Mouse (Mus musculus): ENCODE data around the gene Rapgef5. TPM values are rescaled to one million over a fixed set of nuclear protein-coding genes. Genes with fewer than 3 reads are reported as not detected.
"Not testable (repeated sequence)": the region's sequence is repeated elsewhere in the genome, so short reads cannot be mapped to it uniquely, and the experiment has no call there.

Rapgef5 gene
- total RNA-seq, 2 experiments from 2014 or later: 38.3 to 41.4 TPM

DNA sequence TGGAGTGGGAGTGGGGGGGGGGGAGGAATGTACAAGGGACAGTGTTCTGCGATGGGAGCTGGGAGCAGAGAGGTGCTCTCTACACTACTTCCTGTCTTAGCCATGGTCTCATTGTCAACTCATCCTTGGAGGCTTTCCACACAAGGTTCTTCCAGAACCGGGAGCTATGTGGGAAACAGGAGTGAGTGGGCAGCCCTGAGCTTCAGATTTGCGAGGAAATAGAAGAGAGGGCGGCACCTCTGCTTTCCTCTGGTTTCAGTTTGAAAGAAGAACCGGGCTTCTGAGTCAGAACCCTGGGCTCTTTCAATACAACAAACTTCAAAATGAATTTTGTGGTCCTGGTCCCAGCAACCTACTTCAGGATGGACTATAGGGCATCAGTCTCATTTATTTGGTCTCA, 244.1 kb downstream of the Rapgef5 start:
- no peak for DNase-seq (ENCODE audit: low spot score in 2 of 2)

DNA sequence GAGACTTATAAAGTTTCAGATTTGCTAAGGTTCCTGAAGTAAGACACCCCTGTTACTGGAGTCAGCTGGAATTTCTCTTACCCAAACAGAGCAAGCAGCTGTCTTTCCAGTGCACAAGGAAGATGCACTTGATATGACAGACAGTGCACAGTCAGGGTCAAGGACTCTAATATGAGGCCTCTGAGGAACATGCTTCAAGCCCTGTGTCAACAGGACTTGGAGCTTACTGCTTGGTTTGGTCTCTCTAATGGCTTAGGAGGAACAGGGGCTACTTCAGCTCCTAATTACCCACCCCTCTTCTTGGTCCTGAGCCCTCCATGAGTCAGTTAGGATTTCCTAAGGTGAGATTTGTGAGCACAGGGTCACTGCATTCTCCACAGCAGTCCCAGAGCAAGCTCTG, 244.6 kb downstream of the Rapgef5 start:
- no peak for DNase-seq (ENCODE audit: low spot score in 2 of 2)

DNA sequence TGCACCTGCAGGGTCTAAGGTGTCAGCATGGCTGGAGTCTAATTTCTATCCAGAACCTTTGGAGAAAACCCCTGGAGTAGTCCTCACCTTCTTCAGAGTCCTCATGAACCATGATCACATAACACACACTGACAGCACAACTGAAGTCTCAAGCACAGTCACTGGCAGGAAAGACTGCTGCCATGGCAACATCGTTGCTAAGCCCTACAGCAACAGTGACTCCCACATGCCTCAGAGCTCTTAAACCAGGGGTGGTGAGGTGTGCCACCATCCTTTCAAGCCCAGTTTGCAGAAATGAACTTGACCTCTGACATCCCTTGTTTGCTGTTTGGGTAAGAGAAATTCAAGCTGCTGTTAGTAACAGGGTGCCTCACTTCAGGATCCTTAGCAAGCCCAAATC, 245.4 kb downstream of the Rapgef5 start:
- no peak for DNase-seq (ENCODE audit: low spot score in 2 of 2)

DNA sequence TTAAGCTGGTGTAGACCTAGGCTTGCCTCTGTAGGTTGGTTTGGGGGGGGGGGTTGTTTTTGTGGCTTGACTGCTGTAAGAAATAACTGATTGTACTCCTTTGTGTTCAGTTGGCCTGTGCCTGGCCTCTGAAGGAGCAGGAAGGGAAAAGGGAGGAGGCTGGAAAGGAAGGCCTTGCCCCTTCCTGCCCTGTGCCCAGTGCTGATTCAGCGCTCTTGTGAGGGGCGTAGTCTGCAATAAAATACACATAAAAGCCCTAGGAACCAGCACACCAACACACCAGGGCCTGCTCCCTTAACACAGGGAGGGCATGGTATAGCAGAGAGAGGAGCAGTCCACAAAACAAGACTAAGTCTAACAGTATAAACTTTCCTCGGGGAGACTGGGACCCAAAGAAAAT, 247.0 kb downstream of the Rapgef5 start:
- no peak for DNase-seq (ENCODE audit: low spot score in 2 of 2)

DNA sequence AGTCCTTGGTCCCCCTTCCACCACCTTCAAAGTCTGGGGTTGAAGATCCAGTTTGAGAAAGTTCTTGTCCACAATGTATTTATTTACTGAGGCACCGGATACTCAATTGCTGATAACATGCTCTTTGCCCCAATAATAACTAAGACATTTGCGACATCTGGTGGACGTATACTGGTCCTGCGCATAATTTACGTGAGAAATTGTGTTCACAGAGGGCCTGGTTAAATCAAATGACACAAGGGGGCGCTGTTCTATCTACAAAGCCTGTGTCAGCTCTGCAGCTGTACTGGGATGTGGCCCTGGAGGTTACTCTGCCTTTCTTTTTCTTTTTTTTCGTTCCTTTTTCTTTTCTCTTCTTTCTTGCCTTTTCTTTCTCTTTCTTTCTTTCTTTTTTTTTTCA, 248.6 kb downstream of the Rapgef5 start:
- peak; percentile 46 to 52 for DNase-seq (ENCODE audit: low spot score in 2 of 2)

DNA sequence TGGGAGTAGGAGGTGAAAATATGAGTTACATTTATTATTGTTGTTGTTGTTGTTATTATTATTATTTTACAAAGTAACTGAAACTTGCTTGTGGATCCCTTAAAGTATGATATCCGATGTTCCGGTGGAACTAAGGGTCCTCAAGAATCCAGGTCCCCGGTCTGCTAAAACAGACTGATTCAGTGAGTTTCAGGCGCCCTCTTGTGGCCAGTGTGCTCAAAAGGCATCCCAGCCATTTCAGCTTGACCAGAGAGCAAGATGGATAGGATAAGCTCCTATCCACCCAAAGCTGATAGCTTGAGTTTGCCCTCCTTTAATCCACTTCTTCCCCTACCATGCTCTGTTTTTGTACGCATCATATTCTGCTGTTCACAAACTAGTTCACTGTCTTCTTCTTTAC, 252.8 kb downstream of the Rapgef5 start:
- peak; percentile 69 to 72 for DNase-seq (ENCODE audit: low spot score in 2 of 2)

DNA sequence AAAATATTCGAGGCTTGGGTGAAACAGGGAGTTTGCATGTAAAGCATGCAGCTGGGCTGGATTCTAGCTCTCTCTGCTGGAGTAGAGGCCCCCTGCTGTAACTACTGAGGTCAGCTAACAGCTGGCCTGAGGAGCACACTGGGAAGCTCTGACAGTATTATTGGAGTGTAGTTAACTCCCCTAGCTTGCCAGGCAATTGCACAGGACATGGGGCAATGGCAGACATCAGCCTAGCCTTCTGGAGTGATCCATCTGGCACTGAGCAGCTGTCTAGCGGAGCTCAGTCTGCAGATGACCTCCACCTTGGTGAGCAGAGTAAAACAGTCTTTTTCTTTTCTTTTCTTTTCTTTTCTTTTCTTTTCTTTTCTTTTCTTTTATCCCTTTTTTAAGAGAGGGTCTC, 253.9 kb downstream of the Rapgef5 start:
- no peak for DNase-seq (ENCODE audit: low spot score in 2 of 2)

DNA sequence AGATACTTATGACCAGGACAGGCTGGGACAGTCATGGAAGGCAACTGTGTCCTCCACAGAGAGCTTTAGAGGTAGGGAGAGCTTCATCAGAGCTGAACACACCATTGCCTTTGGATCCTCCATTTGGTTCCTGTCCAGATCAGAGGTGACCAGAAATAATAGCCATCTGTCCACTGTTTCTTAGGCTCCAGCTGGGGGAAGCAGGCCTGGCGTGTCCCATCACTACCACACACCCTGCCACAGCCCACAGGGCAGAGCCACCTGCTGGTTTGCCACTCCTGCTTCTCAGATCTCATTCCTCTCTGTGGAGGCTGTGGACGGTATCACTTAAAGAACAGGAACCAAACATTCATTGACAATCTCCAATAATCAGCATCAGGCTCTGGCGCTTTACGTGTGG, 254.9 kb downstream of the Rapgef5 start:
- DNase-seq (ENCODE audit: low spot score in 2 of 2): no peak

DNA sequence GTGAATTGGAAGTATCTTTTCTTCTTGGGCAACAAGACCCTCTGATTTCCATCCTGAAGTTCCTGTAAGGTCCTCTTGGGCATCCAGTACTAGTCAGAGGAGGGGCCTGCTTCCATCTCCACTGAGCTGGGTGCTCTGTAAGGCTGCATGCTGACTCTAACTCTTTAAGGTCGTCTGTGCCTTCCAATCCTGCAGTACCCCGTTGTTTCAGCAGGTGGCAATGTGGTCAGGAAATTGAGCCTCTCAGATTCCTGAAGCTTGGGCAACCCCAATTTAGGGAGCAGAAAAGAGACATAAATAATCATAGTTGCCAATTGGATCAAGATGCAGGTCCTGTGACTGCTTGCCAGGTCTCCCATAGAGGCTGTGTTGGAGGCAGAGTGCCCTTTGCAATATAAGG, 256.4 kb downstream of the Rapgef5 start:
- DNase-seq (ENCODE audit: low spot score in 2 of 2): peak; percentile 46 to 59

DNA sequence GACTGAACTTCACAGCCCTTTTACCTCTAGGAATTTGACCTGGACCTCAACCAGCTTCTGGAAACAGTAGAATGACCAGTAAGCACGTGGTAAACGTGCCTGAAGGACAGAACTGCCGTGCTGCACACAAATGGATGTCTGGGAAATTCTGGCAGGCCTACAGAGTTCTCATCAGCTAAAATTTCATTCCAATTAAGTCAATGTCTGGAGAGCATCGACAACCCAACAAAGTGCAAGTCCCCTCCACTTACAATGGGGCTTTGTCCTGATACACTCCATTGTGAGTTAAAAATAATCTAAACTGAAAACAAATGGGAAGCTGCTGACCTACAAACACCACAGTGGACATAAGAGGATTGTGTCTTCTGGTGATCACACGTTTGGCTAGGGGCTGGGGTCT, 260.6 kb downstream of the Rapgef5 start:
- DNase-seq (ENCODE audit: low spot score in 2 of 2): no peak

DNA sequence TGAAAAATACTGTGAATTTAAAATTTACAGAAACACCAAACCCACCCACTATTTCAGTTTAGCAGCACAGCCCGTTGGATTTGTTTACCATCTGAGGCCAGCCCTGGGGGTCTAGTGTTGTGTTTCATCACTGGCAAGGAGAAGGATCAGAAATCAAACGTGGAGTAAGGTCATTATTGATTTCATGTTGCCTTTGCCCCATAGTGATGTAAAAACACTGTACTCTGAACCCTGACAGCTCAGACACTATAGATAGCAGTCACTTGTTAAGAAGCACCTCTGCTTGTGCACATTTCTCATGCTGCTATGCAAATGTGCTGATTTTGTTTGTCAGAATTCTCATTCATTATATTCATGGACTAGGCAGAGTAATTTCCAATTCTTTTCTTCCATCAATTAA, 265.1 kb downstream of the Rapgef5 start:
- no peak for DNase-seq (ENCODE audit: low spot score in 2 of 2)

DNA sequence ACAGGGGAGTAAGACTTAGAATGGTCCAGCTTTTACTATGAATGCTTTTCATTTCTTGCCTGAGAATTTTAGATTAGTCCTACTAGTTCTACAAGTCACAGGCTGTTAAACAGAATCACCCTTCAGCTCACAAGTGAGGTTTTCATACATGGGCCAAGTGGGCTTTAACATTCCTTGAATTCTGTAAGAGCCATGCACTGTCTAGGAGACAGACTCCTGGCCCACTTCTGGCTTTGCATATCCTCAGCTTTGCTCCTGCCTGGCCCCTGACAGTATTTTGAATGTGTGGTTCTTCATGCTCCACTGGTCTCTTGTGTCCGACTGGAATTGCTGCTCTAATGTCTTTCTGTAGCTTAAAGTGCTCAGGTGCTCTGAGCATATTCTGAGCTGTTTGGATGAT, 267.1 kb downstream of the Rapgef5 start:
- DNase-seq (ENCODE audit: low spot score in 2 of 2): no peak

DNA sequence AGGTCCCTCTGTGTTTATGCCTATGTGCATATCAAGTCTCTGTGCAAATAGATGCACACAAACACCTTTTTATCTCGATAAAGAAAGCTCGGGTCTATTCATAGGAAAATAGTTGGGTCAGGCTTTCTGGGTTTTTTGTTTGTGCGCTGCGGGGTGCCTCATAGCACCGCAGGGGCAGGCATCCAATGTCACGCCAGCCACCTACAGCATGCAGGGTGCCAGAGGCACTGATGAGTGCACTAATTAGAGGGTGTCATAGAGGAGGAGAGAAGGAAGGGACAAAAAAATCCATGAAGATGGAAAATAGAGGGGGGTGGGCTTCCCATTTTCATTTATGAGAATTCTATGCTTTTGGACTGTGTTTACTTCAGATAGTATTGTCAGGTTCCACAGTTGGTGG, 270.3 kb downstream of the Rapgef5 start:
- DNase-seq (ENCODE audit: low spot score in 2 of 2): no peak

DNA sequence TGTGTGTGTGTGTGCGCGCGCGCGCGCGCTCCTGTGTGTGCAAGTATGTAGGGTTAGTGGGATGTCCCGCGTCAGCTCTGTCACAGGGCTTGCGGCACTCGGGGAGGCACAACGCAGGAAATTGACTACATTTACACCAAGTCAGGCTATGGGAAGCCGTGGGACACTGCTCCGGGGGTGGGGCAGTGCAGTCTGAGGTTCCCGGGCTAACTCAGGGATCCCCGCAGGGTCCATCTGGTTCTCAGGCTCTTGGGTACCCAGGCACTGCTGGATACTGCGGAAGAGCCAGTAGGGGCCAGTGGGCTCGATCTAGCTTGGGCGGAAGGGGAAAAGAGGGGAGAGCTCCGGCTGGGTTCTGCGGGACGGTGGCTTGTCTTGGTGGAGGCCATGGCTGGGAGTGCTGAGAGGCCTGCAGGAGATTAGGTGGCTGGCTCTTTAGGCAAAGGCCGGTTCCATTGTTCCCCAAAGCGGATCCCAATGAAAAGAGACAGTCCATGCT, 272.3 kb downstream of the Rapgef5 start:
- no peak for DNase-seq (ENCODE audit: low spot score in 2 of 2)

DNA sequence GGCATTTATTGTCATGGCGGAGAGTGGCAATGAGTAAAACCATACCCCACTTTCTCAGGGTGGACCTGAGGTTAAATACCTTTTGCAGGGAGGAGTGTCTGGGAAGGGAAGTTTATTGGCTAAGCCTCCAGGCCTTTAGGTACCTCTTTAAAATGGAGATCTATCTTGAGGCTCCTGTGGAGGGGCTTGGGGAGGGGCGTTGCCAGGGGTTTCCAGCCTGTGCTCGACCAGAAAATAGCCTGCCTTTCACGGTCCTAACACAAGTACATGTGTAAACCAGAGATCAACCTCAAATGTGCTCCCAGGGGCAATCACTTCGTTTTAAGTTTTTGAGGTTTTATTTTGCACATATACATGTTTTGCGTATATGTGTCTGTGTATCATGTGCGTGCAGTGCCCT, 272.7 kb downstream of the Rapgef5 start:
- no peak for DNase-seq (ENCODE audit: low spot score in 2 of 2)

DNA sequence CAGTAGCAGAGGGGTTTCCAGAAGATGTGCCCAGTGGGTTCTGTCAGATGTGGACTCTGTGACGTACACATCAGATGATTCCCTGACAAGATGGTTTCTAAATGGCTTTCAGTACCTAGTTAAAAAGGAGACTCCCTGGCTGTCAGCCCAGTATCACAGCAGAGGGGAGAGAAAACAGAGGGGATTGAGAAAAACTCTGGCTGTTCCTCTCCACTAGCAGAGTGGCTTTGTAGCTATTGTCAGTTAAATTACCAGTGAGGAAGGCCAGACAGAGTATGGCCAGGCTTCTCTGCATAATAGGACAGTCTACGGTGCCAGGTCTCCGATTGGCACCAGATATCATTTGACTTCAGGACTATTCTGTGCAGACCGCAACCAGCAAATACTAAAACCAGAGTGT, 279.0 kb downstream of the Rapgef5 start:
- no peak for DNase-seq (ENCODE audit: low spot score in 2 of 2)

DNA sequence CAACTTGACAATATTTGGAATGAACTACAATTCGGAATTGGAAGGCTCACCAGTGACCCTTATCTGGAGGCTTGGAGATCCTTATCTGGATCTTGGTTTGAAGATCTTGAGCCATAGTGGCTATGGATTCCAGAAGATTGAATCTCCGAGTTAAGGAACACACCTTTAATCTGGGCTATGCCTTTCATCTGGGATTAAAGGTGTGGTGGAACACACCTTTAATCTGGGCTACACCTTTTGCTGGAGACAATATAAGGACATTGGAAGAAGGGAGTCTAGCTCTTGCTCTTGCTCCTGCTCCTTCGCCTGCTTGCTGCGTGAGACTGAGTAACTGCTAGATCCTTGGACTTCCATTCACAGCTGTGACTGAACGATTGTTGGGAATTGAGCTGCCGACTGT, 287.7 kb downstream of the Rapgef5 start, which contains the start of gene Cdca7l:
Gene Cdca7l, plus strand, starts transcription at position 301 of the 400 bp plus-strand sequence.
- DNase-seq (ENCODE audit: low spot score in 2 of 2): not testable (repeated sequence)

DNA sequence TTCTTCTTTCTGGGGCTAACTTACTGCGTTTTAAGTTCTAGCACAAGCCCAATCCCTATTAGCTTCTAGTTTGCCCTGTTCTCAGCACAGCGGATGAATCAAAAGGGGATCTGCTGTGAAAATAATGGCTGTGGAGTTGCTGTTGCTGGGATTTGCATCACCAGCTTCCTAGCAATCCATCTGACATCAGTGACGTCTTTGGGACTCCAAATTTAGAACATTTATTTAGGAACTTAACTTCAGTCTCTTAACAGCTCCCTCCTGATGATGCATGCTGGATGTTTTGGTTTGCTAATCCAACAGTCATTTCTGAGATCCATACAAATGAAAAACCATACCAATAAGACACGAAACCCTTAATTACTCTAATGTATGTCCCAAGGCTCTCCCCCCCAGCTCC, 289.3 kb downstream of the Rapgef5 start:
- no peak for DNase-seq (ENCODE audit: low spot score in 2 of 2)

DNA sequence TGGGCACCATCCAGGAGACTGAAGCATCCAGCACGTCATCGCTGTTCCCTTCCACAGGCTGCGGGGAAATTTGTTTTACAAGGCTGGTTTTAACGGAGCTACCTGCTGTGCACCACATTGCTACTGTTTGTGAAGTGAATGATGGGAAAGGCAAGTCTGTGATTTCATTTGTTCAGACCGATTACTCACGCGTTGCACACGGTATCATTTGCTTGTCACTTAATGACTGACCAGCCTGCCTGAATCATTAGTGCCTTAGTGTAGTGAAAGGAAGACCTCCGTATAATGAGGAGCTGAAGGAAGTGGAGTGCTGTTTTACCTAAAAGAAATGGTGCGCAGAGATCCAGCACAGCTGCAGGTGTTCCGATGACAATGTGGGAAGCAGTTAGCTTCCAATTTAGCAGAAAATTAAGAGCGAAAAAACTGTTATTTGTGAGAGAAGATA, 289.8 kb downstream of the Rapgef5 start:
- DNase-seq (ENCODE audit: low spot score in 2 of 2): no peak

DNA sequence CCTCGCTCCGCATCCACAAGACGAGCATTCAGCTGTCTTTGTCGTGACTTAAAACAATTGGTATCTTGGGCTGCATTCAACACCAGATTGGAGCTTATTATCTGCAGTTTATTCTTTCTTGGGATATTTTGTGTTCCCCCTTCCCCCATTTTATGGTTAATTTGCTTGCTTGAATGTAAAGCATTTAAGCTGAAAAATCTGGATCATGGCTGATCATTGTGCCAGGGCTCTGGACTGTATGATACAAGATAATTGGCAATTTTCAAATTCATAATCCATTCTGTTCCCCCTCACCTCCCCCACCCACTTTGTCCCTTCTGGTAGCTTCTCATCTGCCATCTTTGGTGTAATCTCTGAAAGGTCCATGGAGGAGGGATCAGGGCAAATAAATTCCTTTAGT, 290.2 kb downstream of the Rapgef5 start:
- DNase-seq (ENCODE audit: low spot score in 2 of 2): no peak

DNA sequence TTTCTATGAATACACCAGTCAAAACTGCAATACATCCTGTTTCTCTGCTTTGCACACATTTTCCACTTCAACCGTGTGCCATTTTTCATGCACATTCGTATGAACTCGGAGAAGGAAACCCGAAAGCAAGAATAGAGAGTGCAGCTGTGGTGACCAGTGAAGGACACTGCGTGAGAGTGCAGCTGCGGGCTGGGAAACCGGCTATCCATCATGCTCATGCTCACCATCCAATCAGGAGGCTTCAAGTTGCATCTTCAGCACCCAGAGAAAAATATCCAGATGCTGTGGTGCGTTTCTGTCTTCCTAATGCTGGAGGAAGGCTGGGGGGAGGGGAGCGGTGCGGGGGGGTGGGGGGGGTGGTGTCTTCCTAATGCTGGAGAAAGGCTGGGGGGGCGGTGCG, 291.4 kb downstream of the Rapgef5 start:
- no peak for DNase-seq (ENCODE audit: low spot score in 2 of 2)

DNA sequence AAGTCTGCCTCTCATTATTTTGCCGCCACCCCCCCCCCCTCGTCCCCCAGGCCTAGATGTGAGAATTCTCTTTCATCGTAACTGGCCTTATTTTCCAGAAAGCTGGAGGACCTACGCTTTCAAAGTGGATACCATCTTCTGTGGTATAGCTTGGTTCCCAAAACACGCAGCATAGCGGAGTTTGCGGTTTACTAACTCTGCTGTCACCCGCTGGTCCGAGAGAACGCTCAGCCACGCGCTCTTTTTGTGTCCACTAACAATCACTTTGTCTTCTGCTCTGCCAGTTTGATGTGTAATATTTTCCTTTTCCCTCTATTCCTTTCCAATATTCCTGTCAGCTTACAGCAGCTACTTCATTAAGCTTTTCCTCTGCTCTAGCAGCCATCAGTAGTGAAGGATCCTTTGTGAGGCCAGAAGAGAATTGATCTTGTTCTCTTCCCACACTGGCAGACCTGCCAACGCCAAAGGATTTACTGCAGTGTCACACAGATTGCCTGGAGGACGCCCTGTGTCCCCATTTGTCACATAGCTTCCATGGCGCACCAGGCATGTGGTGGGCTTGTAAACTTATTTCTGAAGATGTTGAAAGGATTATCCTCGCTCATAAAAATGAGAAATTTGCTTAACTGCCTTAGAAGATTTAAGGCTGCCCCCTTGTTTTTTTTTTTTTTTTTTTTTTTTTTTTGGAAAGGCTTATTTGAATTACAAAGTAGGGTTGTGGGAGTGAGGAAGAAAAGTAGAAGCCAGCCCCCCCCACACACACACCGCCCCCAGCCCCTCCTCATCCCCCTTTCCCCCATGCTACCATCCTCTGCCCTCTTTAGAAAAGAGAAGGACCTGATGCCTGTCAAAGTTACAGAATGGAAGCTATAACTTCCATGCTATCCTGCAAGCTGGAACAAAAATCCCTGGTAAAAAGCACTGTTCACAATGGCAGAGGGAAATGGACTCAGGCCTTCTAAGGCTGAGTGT, 292.4 kb downstream of the Rapgef5 start:
- no peak for DNase-seq (ENCODE audit: low spot score in 2 of 2)

Data from adrenal gland, adult 18-20 months (tissue).